Mouse (Mus musculus): Measurements from ENCODE around the gene Lrig1. TPM values are rescaled to one million over a fixed set of nuclear protein-coding genes. Genes with fewer than 3 reads are reported as not detected.

Lrig1 gene
- 0.06 TPM in 1 of 2 replicates, not detected in the other for polyA plus RNA-seq (2012; ENCODE audit: insufficient read depth, low replicate concordance)

- H3K36me3 ChIP-seq (replicated peaks; ENCODE audit: low read length) = no peaks in the 10 kb centered on the region
- H3K4me3 ChIP-seq (replicated peaks) = peak within 1 kb of the TSS; percentile 87
- no peak for TF ChIP-seq FLI1 (IDR thresholded peaks at IDR 0.05; ENCODE audit: low read length)
- TF ChIP-seq GATA1 (IDR thresholded peaks at IDR 0.05; ENCODE audit: borderline replicate concordance, low read length) = no peak
- peaks cover 86% of the 10 kb centered on the region for H3K27me3 ChIP-seq (replicated peaks)
- H3K9me3 ChIP-seq = peaks cover 10% of the 10 kb centered on the region; the same call in 1 of the 2 replicates
- peaks cover 20% of the 10 kb centered on the region for H3K4me1 ChIP-seq
These were observed at the start of gene Lrig1 for GRCm38 (mm10) chr6:94700067-94700491. Gene Lrig1, minus strand, starts transcription at chr6:94700158.

- Histone ChIP-seq H3K4me1 (no peaks in the 10 kb centered on the region), H3K9me3 (no peaks in the 10 kb centered on the region), H3K4me3 (replicated peaks) (no peak overlapping the region), H3K36me3 (replicated peaks; ENCODE audit: low read length) (no peaks in the 10 kb centered on the region), H3K27me3 (replicated peaks) (peaks cover 53% of the 10 kb centered on the region)
- TF ChIP-seq GATA1 (IDR thresholded peaks at IDR 0.05; ENCODE audit: borderline replicate concordance, low read length) (no peak), FLI1 (IDR thresholded peaks at IDR 0.05; ENCODE audit: low read length) (no peak)
These were observed 49.7 kb upstream of the Lrig1 start for GRCm38 (mm10) chr6:94749626-94750025.

- H3K4me1 ChIP-seq = no peaks in the 10 kb centered on the region
- TF ChIP-seq GATA1 (IDR thresholded peaks at IDR 0.05; ENCODE audit: borderline replicate concordance, low read length) = no peak
- TF ChIP-seq FLI1 (IDR thresholded peaks at IDR 0.05; ENCODE audit: low read length) = no peak
- H3K4me3 ChIP-seq (replicated peaks) = no peak overlapping the region
- H3K36me3 ChIP-seq (replicated peaks; ENCODE audit: low read length) = no peaks in the 10 kb centered on the region
- H3K27me3 ChIP-seq (replicated peaks) = peaks cover 45% of the 10 kb centered on the region
- H3K9me3 ChIP-seq = no peaks in the 10 kb centered on the region
These were observed 48.4 kb upstream of the Lrig1 start for GRCm38 (mm10) chr6:94748361-94748760.

GRCm38 (mm10) chr6:94740117-94740729 lies 40.3 kb upstream of the Lrig1 start:
- no peaks in the 10 kb centered on the region for H3K9me3 ChIP-seq
- no peaks in the 10 kb centered on the region for H3K36me3 ChIP-seq (replicated peaks; ENCODE audit: low read length)
- peaks cover 24% of the 10 kb centered on the region for H3K27me3 ChIP-seq (replicated peaks)
- TF ChIP-seq FLI1 (IDR thresholded peaks at IDR 0.05; ENCODE audit: low read length) = no peak
- TF ChIP-seq GATA1 (IDR thresholded peaks at IDR 0.05; ENCODE audit: borderline replicate concordance, low read length) = no peak
- H3K4me3 ChIP-seq (replicated peaks) = no peak overlapping the region
- H3K4me1 ChIP-seq = no peaks in the 10 kb centered on the region

GRCm38 (mm10) chr6:94738647-94739046 lies 38.7 kb upstream of the Lrig1 start:
- TF ChIP-seq GATA1 (IDR thresholded peaks at IDR 0.05; ENCODE audit: borderline replicate concordance, low read length) (no peak), FLI1 (IDR thresholded peaks at IDR 0.05; ENCODE audit: low read length) (no peak)
- Histone ChIP-seq H3K4me3 (replicated peaks) (no peak overlapping the region), H3K36me3 (replicated peaks; ENCODE audit: low read length) (no peaks in the 10 kb centered on the region), H3K9me3 (no peaks in the 10 kb centered on the region), H3K4me1 (no peaks in the 10 kb centered on the region), H3K27me3 (replicated peaks) (peaks cover 23% of the 10 kb centered on the region)

GRCm38 (mm10) chr6:94733878-94734277 lies 33.9 kb upstream of the Lrig1 start:
- TF ChIP-seq FLI1 (IDR thresholded peaks at IDR 0.05; ENCODE audit: low read length) (no peak), GATA1 (IDR thresholded peaks at IDR 0.05; ENCODE audit: borderline replicate concordance, low read length) (no peak)
- no peaks in the 10 kb centered on the region for H3K4me1 ChIP-seq
- no peak overlapping the region for H3K4me3 ChIP-seq (replicated peaks)
- no peaks in the 10 kb centered on the region for H3K9me3 ChIP-seq
- H3K27me3 ChIP-seq (replicated peaks) = peaks cover 19% of the 10 kb centered on the region
- no peaks in the 10 kb centered on the region for H3K36me3 ChIP-seq (replicated peaks; ENCODE audit: low read length)

GRCm38 (mm10) chr6:94729847-94730246 lies 29.9 kb upstream of the Lrig1 start:
- Histone ChIP-seq H3K9me3 (no peaks in the 10 kb centered on the region), H3K4me3 (replicated peaks) (no peak overlapping the region), H3K27me3 (replicated peaks) (peaks cover 22% of the 10 kb centered on the region), H3K36me3 (replicated peaks; ENCODE audit: low read length) (no peaks in the 10 kb centered on the region), H3K4me1 (no peaks in the 10 kb centered on the region)
- TF ChIP-seq GATA1 (IDR thresholded peaks at IDR 0.05; ENCODE audit: borderline replicate concordance, low read length) = no peak
- no peak for TF ChIP-seq FLI1 (IDR thresholded peaks at IDR 0.05; ENCODE audit: low read length)

GRCm38 (mm10) chr6:94729132-94729531 lies 29.2 kb upstream of the Lrig1 start:
- H3K9me3 ChIP-seq = no peaks in the 10 kb centered on the region
- no peaks in the 10 kb centered on the region for H3K36me3 ChIP-seq (replicated peaks; ENCODE audit: low read length)
- H3K4me3 ChIP-seq (replicated peaks) = no peak overlapping the region
- peaks cover 20% of the 10 kb centered on the region for H3K27me3 ChIP-seq (replicated peaks)
- TF ChIP-seq GATA1 (IDR thresholded peaks at IDR 0.05; ENCODE audit: borderline replicate concordance, low read length) (no peak), FLI1 (IDR thresholded peaks at IDR 0.05; ENCODE audit: low read length) (no peak)
- no peaks in the 10 kb centered on the region for H3K4me1 ChIP-seq

GRCm38 (mm10) chr6:94724612-94725011 lies 24.7 kb upstream of the Lrig1 start:
- TF ChIP-seq FLI1 (IDR thresholded peaks at IDR 0.05; ENCODE audit: low read length) (no peak), GATA1 (IDR thresholded peaks at IDR 0.05; ENCODE audit: borderline replicate concordance, low read length) (no peak)
- H3K4me1 ChIP-seq = no peaks in the 10 kb centered on the region
- H3K4me3 ChIP-seq (replicated peaks) = no peak overlapping the region
- peaks cover 11% of the 10 kb centered on the region for H3K27me3 ChIP-seq (replicated peaks)
- H3K9me3 ChIP-seq = no peaks in the 10 kb centered on the region
- no peaks in the 10 kb centered on the region for H3K36me3 ChIP-seq (replicated peaks; ENCODE audit: low read length)

- H3K4me1 ChIP-seq = no peaks in the 10 kb centered on the region
- peaks cover 5% of the 10 kb centered on the region for H3K27me3 ChIP-seq (replicated peaks)
- H3K4me3 ChIP-seq (replicated peaks) = no peak overlapping the region
- no peaks in the 10 kb centered on the region for H3K9me3 ChIP-seq
- TF ChIP-seq FLI1 (IDR thresholded peaks at IDR 0.05; ENCODE audit: low read length) = no peak
- TF ChIP-seq GATA1 (IDR thresholded peaks at IDR 0.05; ENCODE audit: borderline replicate concordance, low read length) = no peak
- no peaks in the 10 kb centered on the region for H3K36me3 ChIP-seq (replicated peaks; ENCODE audit: low read length)
These were observed 18.8 kb upstream of the Lrig1 start for GRCm38 (mm10) chr6:94718607-94719346.

Data from megakaryocyte, embryonic 14.5 days (primary cell).